Mouse (Mus musculus): Measurements from ENCODE around the gene Dntt.

DNA sequence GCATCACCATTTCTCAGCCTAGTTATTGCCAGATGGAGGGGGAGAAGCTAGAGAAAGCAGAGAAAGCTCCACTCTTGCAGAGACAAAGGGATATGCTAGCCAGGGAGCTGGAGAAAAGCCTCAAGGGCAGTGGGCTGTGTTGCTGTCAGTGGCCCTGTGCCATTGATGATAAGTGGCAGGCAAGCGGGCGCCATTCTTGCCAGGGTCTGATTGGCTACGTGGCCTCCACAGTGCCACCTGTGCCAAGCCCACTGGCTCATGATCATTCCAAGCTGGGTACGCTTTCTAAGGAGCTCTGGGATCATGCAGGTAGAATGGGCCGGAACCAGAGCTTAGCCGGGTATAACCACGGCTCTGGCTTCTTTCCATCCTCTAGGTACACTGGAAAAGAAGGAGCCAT, 71.8 kb downstream of the Dntt start:
- no peak for TF ChIP-seq GATA1 (IDR thresholded peaks at IDR 0.05; ENCODE audit: low read length)
- TF ChIP-seq TAL1 (IDR thresholded peaks at IDR 0.05; ENCODE audit: low read length): no peak

Measured in erythroblast, embryonic 14.5 days (primary cell).